Mouse (Mus musculus) forebrain, embryonic 15.5 days (tissue): ENCODE measurements around the gene Mus81. TPM values are rescaled to one million over a fixed set of nuclear protein-coding genes. Genes with fewer than 3 reads are reported as not detected.

Experiments used
- ATAC-seq: fragments of 200-750 bp; cut with Nextera tagmentation; replicated peaks from 2 replicates; pipeline ENCODE4 v1.8.0; 2017; ENCODE audit warnings: mild to moderate bottlenecking, moderate TSS enrichment, moderate library complexity
- H3K27ac ChIP-seq: fragments of 300-500 bp; sonication (generic); replicated peaks from 2 replicates; pipeline ENCODE4 v1.5.1; 2015; ENCODE audit warnings: mild to moderate bottlenecking, inconsistent platforms
- H3K27me3 ChIP-seq: fragments of 300-500 bp; sonication (generic); 2 replicates; pipeline ENCODE4 v1.6.1; 2015; ENCODE audit warnings: inconsistent platforms
- H3K36me3 ChIP-seq: fragments of 300-500 bp; sonication (generic); 2 replicates; pipeline ENCODE4 v1.6.1; 2015; ENCODE audit warnings: mild to moderate bottlenecking, inconsistent platforms
- H3K4me1 ChIP-seq: fragments of 300-500 bp; sonication (generic); 2 replicates; pipeline ENCODE4 v1.6.1; 2015; ENCODE audit warnings: inconsistent platforms
- H3K4me2 ChIP-seq: fragments of 300-500 bp; sonication (generic); replicated peaks from 2 replicates; pipeline ENCODE4 v1.6.1; 2015; ENCODE audit warnings: mild to moderate bottlenecking, inconsistent platforms
- H3K4me3 ChIP-seq: fragments of 300-500 bp; sonication (generic); 2 replicates; pipeline ENCODE4 v1.5.1; 2015; ENCODE audit warnings: mild to moderate bottlenecking, inconsistent platforms
- H3K9ac ChIP-seq: fragments of 300-500 bp; sonication (generic); replicated peaks from 2 replicates; pipeline ENCODE4 v1.6.1; 2015; ENCODE audit warnings: mild to moderate bottlenecking, inconsistent platforms
- H3K9me3 ChIP-seq: fragments of 300-500 bp; sonication (generic); 2 replicates; pipeline ENCODE4 v1.6.1; 2016; ENCODE audit warnings: inconsistent platforms
- WGBS: fragments of 180-500 bp; shearing (Covaris S2); methylation state at CpG from one replicate; pipeline ENCODE4 v1.1.7; 2015; ENCODE audit warnings: mixed read lengths; 5-methylcytosine and 5-hydroxymethylcytosine counted together
- polyA plus RNA-seq: library from polyadenylated mRNA; unstranded; fragments of >200 nt; fragmentation: Nextera tagmentation; extraction: Ambion mirVana; gene quantifications from 2 replicates; pipeline ENCODE4 v1.2.1, GENCODE M21; 2015

The Mus81 gene
- polyA plus RNA-seq: 55.3 and 60.7 TPM in 2 replicates

DNA sequence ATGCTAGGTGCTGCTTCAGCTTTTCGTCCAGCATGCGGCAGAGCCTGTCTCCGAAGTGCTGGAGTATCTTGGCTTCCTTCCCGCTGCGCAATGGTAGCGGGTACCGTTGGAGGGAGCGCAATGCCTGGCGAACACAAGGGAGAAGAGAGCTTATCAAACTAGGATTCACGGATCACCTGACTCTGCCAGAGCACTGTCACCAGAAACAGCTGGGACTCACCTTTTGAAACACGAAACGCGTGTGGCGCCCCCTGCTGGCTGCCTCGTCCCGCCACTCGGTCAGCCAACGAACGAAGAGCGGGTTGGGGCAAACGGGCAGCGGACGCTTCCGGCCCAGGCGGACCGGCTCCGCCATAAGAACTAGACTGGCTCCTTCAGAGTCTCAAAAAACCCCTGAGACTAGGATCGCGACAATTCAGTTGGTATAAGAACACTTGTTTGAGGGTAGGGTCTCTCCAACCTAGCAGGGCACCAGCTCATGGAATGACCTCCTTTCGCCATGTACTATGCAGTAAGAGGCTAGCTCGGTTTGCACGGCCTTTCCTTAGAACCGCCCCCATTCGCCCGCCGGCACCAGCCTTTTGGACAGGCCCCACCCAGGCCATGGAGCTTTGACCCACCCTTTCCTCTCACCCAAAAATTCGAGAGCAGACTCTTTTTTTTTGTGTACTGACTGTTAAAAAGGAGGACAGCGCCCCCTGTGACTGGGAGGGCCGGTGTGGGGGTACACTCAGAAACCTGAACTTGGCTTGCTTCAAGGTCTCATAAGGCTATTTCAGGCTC is at the start of gene Mus81:
Gene Mus81 (minus strand): TSS at position 635 of the 783 bp plus-strand sequence.
- ATAC-seq: peak; percentile 49

DNA sequence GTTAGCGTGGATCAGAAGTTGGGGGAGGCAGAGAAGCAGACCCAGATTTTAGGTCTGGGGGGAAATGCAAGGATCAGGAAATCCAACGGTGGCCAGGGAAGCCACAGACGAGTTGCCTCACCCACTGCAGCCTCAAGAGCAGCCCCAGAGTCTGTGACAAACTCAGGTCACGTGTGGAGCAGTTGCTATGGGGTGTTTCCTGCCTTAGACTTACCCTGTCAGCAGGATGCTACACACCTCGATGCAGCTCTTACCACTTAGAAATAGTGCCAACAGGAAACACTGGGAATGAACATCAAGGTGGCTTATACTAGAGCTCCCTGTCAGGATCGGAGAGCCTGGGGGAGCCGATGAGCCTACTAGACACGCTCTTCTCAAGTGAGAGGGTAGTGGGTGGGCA is 44.3 kb upstream of the Mus81 start:
- Histone ChIP-seq H3K9me3 (no peaks in the 10 kb centered on the region), H3K9ac (no peak overlapping the region), H3K27me3 (no peaks in the 10 kb centered on the region), H3K36me3 (no peaks in the 10 kb centered on the region), H3K4me3 (no peak overlapping the region), H3K4me1 (peaks cover 11% of the 10 kb centered on the region), H3K27ac (no peak overlapping the region), H3K4me2 (no peak overlapping the region)
- 76% methylated on average over 8 of the region's 8 CpGs for WGBS
- no peak for ATAC-seq

More for the DNA sequence above, at the start of gene Mus81:
- H3K4me1 ChIP-seq: peaks cover 46% of the 10 kb centered on the region
- peak within 1 kb of the TSS; percentile 67 for H3K9ac ChIP-seq
- H3K9me3 ChIP-seq: no peaks in the 10 kb centered on the region
- H3K4me3 ChIP-seq: peak within 1 kb of the TSS; percentile 61
- H3K36me3 ChIP-seq: peaks cover 32% of the 10 kb centered on the region
- WGBS: under 1% methylated on average over 39 of the region's 39 CpGs
- H3K4me2 ChIP-seq: peak within 1 kb of the TSS; percentile 88
- peak within 1 kb of the TSS; percentile 99 for H3K27ac ChIP-seq
- no peaks in the 10 kb centered on the region for H3K27me3 ChIP-seq

- no peak overlapping the region for H3K4me2 ChIP-seq
- H3K4me1 ChIP-seq: peaks cover 11% of the 10 kb centered on the region
- ATAC-seq: no peak
- no peak overlapping the region for H3K27ac ChIP-seq
- no peaks in the 10 kb centered on the region for H3K27me3 ChIP-seq
- no peak overlapping the region for H3K9ac ChIP-seq
- H3K36me3 ChIP-seq: no peaks in the 10 kb centered on the region
- H3K9me3 ChIP-seq: no peaks in the 10 kb centered on the region
- WGBS: 6% methylated on average over 7 of the region's 7 CpGs
- no peak overlapping the region for H3K4me3 ChIP-seq
These were observed 41.9 kb upstream of the Mus81 start for GRCm38 (mm10) chr19:5530138-5530524.

DNA sequence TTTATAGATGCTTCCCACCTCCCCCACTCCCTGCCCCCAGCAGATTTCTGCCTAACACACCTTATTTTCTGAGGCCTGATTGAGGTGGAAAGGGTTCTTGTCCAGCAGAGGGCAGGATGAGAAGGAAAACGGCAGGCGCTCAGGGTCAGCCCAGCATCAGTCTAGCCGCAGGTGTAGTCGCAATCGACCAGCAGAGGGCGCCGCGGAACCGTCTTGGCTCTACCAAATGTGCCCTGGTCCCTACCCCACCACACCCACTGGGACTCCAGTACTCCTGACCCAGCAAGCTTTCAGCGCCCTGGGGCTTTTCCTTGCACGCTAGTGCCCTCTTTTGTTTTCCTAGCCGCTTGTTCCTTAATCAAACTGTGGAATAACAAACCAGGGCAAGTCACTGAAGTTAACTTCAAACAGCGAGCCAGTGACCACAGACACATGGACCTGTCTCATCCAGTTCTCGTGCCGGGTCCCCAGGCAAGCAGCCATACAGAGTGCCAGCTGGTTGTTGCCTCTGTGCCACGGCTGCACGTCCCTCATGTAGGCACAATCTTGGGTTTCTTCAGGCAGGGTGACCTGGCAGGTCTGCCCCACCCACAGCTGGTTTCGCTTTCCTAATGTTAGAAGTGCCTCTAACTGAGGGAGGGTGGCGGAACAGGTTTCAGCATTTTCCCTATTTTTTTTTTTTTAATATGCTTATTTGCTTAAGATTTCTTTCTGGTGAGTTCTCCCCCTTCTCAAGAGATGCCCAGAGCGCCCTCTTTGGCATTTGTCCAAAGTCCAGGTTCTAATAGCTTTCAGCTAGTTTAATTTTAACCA is 41.3 kb upstream of the Mus81 start:
- Histone ChIP-seq H3K27me3 (no peaks in the 10 kb centered on the region), H3K9ac (no peak overlapping the region)
- ATAC-seq: peak; percentile 86

DNA sequence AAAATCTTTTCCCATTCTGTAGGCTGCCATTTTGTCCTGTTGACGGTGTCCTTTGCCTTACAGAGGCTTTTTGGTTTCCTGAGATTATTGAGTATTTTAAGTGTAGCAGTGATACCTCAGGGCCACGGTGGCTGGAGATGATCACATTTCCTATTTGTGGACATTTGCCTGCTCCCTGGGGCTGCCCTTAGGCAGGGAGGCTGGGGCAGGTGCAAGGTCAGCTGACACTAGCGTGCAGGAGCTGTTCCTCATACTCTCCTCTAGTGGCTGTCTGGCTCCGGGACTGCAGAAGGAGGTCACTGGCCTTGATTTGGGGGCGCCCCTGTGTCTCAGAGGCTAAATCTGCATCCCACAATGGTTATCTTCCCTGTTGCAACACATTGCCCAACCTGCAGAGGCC is 37.0 kb upstream of the Mus81 start:
- no peak for ATAC-seq
- WGBS: 77% methylated on average over 5 of the region's 5 CpGs

More for the DNA sequence above, 41.3 kb upstream of the Mus81 start:
- no peak overlapping the region for H3K27ac ChIP-seq
- 10% methylated on average over 20 of the region's 20 CpGs for WGBS
- H3K4me1 ChIP-seq: peaks cover 11% of the 10 kb centered on the region
- peak overlapping the region; percentile 12 for H3K4me2 ChIP-seq
- no peaks in the 10 kb centered on the region for H3K36me3 ChIP-seq
- H3K4me3 ChIP-seq: no peak overlapping the region
- H3K9me3 ChIP-seq: no peaks in the 10 kb centered on the region

DNA sequence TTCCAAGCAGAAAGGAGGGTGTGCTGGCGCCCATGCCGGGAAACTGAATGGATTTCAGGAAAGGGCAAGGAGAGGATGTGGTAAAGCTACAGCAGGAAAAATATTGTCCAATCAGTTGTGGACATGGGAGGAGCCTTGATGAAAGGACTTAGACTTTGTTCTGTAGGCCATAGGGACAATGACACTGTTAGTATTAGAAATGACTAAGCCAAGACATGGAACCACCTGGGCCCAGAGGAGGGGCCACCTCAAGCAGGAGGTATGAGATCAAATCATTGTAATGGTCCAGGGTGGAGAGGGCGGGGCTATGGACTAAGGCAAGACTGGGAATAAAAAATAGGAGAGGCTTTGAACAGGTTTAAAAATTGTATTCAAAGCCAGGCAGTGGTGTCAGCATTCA is 30.5 kb upstream of the Mus81 start:
- 84% methylated on average over 3 of the region's 3 CpGs for WGBS
- Histone ChIP-seq H3K9me3 (no peaks in the 10 kb centered on the region), H3K27ac (no peak overlapping the region), H3K36me3 (no peaks in the 10 kb centered on the region), H3K4me3 (no peak overlapping the region), H3K4me1 (no peaks in the 10 kb centered on the region), H3K4me2 (no peak overlapping the region), H3K9ac (no peak overlapping the region), H3K27me3 (no peaks in the 10 kb centered on the region)
- ATAC-seq: no peak

More for the DNA sequence above, 37.0 kb upstream of the Mus81 start:
- Histone ChIP-seq H3K36me3 (no peaks in the 10 kb centered on the region), H3K9ac (no peak overlapping the region), H3K4me2 (no peak overlapping the region), H3K4me3 (no peak overlapping the region), H3K9me3 (no peaks in the 10 kb centered on the region), H3K27ac (no peak overlapping the region), H3K4me1 (peaks cover 9% of the 10 kb centered on the region), H3K27me3 (no peaks in the 10 kb centered on the region)

GRCm38 (mm10) chr19:5516906-5517505 is 28.8 kb upstream of the Mus81 start:
- Histone ChIP-seq H3K4me1 (0 out of 2 replicates have a peak, but pooled peaks cover 6% of the 10 kb centered on the region), H3K27me3 (no peaks in the 10 kb centered on the region), H3K9ac (no peak overlapping the region), H3K4me3 (no peak overlapping the region), H3K4me2 (no peak overlapping the region), H3K9me3 (no peaks in the 10 kb centered on the region), H3K27ac (no peak overlapping the region), H3K36me3 (no peaks in the 10 kb centered on the region)
- WGBS: 80% methylated on average over 8 of the region's 8 CpGs
- no peak for ATAC-seq

GRCm38 (mm10) chr19:5515840-5516777 is 27.9 kb upstream of the Mus81 start:
- H3K36me3 ChIP-seq: no peaks in the 10 kb centered on the region
- 81% methylated on average over 7 of the region's 7 CpGs for WGBS
- no peak overlapping the region for H3K4me2 ChIP-seq
- H3K4me1 ChIP-seq: peaks cover 10% of the 10 kb centered on the region
- H3K27me3 ChIP-seq: no peaks in the 10 kb centered on the region
- no peak for ATAC-seq
- H3K4me3 ChIP-seq: no peak overlapping the region
- no peak overlapping the region for H3K9ac ChIP-seq
- no peak overlapping the region for H3K27ac ChIP-seq
- H3K9me3 ChIP-seq: no peaks in the 10 kb centered on the region

DNA sequence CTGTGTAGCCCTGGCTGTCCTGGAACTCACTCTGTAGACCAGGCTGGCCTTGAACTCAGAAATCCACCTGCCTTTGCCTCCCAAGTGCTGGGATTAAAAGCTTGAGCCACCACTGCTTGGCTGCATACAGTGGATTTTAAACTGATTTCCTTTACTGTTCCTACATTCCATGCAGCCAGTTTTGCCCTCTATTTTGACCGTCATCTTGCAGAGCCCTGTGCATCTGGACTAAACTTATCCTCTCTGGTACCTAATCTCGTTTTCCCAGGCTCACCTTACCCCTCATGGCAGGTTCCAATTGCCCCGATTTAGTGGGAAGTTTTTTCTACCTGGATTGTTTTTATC is 24.8 kb upstream of the Mus81 start:
- WGBS: 80% methylated on average over 3 of the region's 3 CpGs
- H3K36me3 ChIP-seq: no peaks in the 10 kb centered on the region
- no peaks in the 10 kb centered on the region for H3K27me3 ChIP-seq
- no peak overlapping the region for H3K4me2 ChIP-seq
- no peak overlapping the region for H3K9ac ChIP-seq
- no peak overlapping the region for H3K27ac ChIP-seq
- peaks cover 27% of the 10 kb centered on the region for H3K4me1 ChIP-seq
- no peaks in the 10 kb centered on the region for H3K9me3 ChIP-seq
- ATAC-seq: no peak
- H3K4me3 ChIP-seq: no peak overlapping the region

- Histone ChIP-seq H3K4me2 (no peak overlapping the region), H3K27me3 (no peaks in the 10 kb centered on the region), H3K9me3 (no peaks in the 10 kb centered on the region), H3K9ac (no peak overlapping the region), H3K36me3 (no peaks in the 10 kb centered on the region), H3K4me1 (peaks cover 27% of the 10 kb centered on the region), H3K4me3 (no peak overlapping the region), H3K27ac (no peak overlapping the region)
- no peak for ATAC-seq
- WGBS: 73% methylated on average over 12 of the region's 12 CpGs
These were observed 24.1 kb upstream of the Mus81 start for GRCm38 (mm10) chr19:5512091-5513004.
